8 mouse cellular contexts compared by ENCODE assay signal in genomic region chr11:90031076-90031475, GRCm38 (mm10). TPM values are rescaled to one million over a fixed set of nuclear protein-coding genes. Genes with fewer than 3 reads are reported as not detected.
DNase-seq lines count a peak whose midpoint lies in the region; ATAC-seq and TF ChIP-seq lines count a peak whose summit lies in the region.

No protein-coding gene starts in this region.

- H3K4me3 ChIP-seq in layer of hippocampus, adult 2 months: peak overlapping the region; percentile 53
- H3K4me3 ChIP-seq in forebrain, embryonic 11.5 days (ENCODE audit: low read depth, low read length): peak overlapping the region; percentile 24
- peak overlapping the region; percentile 31 for H3K4me3 ChIP-seq in limb, embryonic 11.5 days (ENCODE audit: low read depth, low read length)
- H3K4me3 ChIP-seq in olfactory bulb, adult 2 months (ENCODE audit: insufficient read depth, low read depth, low read length): peak overlapping the region; percentile 25; the same call in 1 of the 2 replicates

- peak overlapping the region; percentile 46 for H3K4me2 ChIP-seq in forebrain, embryonic 11.5 days (ENCODE audit: low read depth, low read length, severe bottlenecking)
- H3K4me2 ChIP-seq in limb, embryonic 11.5 days (ENCODE audit: low read depth, severe bottlenecking): peak overlapping the region; percentile 52

- peaks cover 11% of the 10 kb centered on the region for H3K27me3 ChIP-seq in forebrain, embryonic 11.5 days (ENCODE audit: control insufficient read depth, insufficient read depth, low read length)
- H3K27me3 ChIP-seq in limb, embryonic 11.5 days (ENCODE audit: control insufficient read depth, insufficient read depth, low read length): peaks cover 5% of the 10 kb centered on the region; the same call in 1 of the 2 replicates

- H3K36me3 ChIP-seq in forebrain, embryonic 11.5 days (ENCODE audit: control insufficient read depth, insufficient read depth, low read length): no peaks in the 10 kb centered on the region
- no peaks in the 10 kb centered on the region for H3K36me3 ChIP-seq in limb, embryonic 11.5 days (ENCODE audit: control insufficient read depth, insufficient read depth, low read length)

- WGBS in forebrain, embryonic 11.5 days: 18% methylated on average over 7 of the region's 7 CpGs
- 23% methylated on average over 7 of the region's 7 CpGs for WGBS in limb, embryonic 11.5 days
- WGBS in olfactory bulb, adult 2 months: 62% methylated on average over 7 of the region's 7 CpGs

- ATAC-seq in forebrain, embryonic 11.5 days (replicated peaks; ENCODE audit: low FRiP score): no peak
- no peak for ATAC-seq in limb, embryonic 11.5 days (ENCODE audit: insufficient number of reproducible peaks, low FRiP score, low TSS enrichment, low read depth)

- no peak for TF ChIP-seq CTCF in layer of hippocampus, adult 2 months (conservative IDR thresholded peaks at IDR 0.05)
- TF ChIP-seq CTCF in olfactory bulb, adult 2 months (IDR thresholded peaks at IDR 0.05; ENCODE audit: insufficient read depth, low read depth, low read length): no peak

- H3K9me3 ChIP-seq in forebrain, embryonic 11.5 days (ENCODE audit: control insufficient read depth, low read length): no peaks in the 10 kb centered on the region
- no peaks in the 10 kb centered on the region for H3K9me3 ChIP-seq in limb, embryonic 11.5 days (ENCODE audit: control insufficient read depth, low read length)

- no peaks in the 10 kb centered on the region; the same call in 1 of the 2 replicates for H3K4me1 ChIP-seq in forebrain, embryonic 11.5 days (replicated peaks; ENCODE audit: control insufficient read depth, insufficient read depth, low read length)
- peaks cover 6% of the 10 kb centered on the region for H3K4me1 ChIP-seq in limb, embryonic 11.5 days (ENCODE audit: control insufficient read depth, insufficient read depth, low read length)
- H3K4me1 ChIP-seq in olfactory bulb, adult 2 months (ENCODE audit: control insufficient read depth, insufficient read depth, low read length): peaks cover 11% of the 10 kb centered on the region

- TF ChIP-seq POLR2A in olfactory bulb, adult 2 months (IDR thresholded peaks at IDR 0.05; ENCODE audit: insufficient read depth, low read depth, low read length): no peak

- H3K27ac ChIP-seq in layer of hippocampus, adult 2 months: peak overlapping the region; percentile 72
- no peak overlapping the region for H3K27ac ChIP-seq in forebrain, embryonic 11.5 days (ENCODE audit: low read depth, low read length)
- no peak overlapping the region for H3K27ac ChIP-seq in limb, embryonic 11.5 days (replicated peaks; ENCODE audit: low read depth, low read length)
- no peak overlapping the region for H3K27ac ChIP-seq in olfactory bulb, adult 2 months (ENCODE audit: insufficient read depth, low read depth, low read length)

- DNase-seq in layer of hippocampus, adult 2 months (ENCODE audit: low spot score in 2 of 2): no peak
- DNase-seq in layer of hippocampus, postnatal 14 days (ENCODE audit: low spot score in 2 of 2): no peak
- no peak for DNase-seq in forebrain, embryonic 11.5 days (ENCODE audit: low spot score)
- no peak for DNase-seq in limb, embryonic 11.5 days (ENCODE audit: low spot score)
- no peak for DNase-seq in right cerebral cortex, adult 18-20 months
- no peak for DNase-seq in spleen, postnatal 4 days (ENCODE audit: low spot score in 2 of 2)
- DNase-seq in T-cell, adult 2 months (ENCODE audit: low spot score): no peak

- H3K9ac ChIP-seq in forebrain, embryonic 11.5 days (ENCODE audit: low read length): peak overlapping the region; percentile 31; the same call in 1 of the 2 replicates
- peak overlapping the region; percentile 43 for H3K9ac ChIP-seq in limb, embryonic 11.5 days (ENCODE audit: low read length)

RNA-seq across cellular contexts. Expression of gene Tmem100, which starts 0.9 kb away (rescaled TPM):
- total RNA-seq in layer of hippocampus, adult 2 months (2021): 10 to 100 TPM; 13.7 to 16.7 TPM
- total RNA-seq in layer of hippocampus, postnatal 14 days (2021): 10 to 100 TPM; 28.0 TPM
- 4.7 and 5.8 TPM in 2 replicates for polyA plus RNA-seq in forebrain, embryonic 11.5 days (2014; fragmentation: Nextera tagmentation; extraction: Ambion mirVana)
- polyA plus RNA-seq in limb, embryonic 11.5 days (2014; fragmentation: Nextera tagmentation; extraction: Ambion mirVana): 8.2 and 8.6 TPM in 2 replicates
- polyA plus RNA-seq in olfactory bulb, adult 2 months (2012; ENCODE audit: insufficient read depth, insufficient read length, low replicate concordance, missing spikeins): not detected in 2 replicates

RNA-seq across cellular contexts. Expression of gene Pctp, which starts 28.4 kb away (rescaled TPM):
- 1 to 10 TPM in 1 of 2 experiments, under 1 TPM in 1; 0.88 to 1.2 TPM for total RNA-seq in layer of hippocampus, adult 2 months (2021)
- total RNA-seq in layer of hippocampus, postnatal 14 days (2021): under 1 TPM; 0.53 to 0.95 TPM
- polyA plus RNA-seq in forebrain, embryonic 11.5 days (2014; fragmentation: Nextera tagmentation; extraction: Ambion mirVana): 9.2 and 10.2 TPM in 2 replicates
- polyA plus RNA-seq in limb, embryonic 11.5 days (2014; fragmentation: Nextera tagmentation; extraction: Ambion mirVana): 11.1 and 14.8 TPM in 2 replicates
- polyA plus RNA-seq in olfactory bulb, adult 2 months (2012; ENCODE audit: insufficient read depth, insufficient read length, low replicate concordance, missing spikeins): not detected in 2 replicates

Comparison
In these comparisons a context has a peak if more than half of its experiments do, and no peak if none do; other contexts are left out.
1. RNA of gene Pctp, which starts 28.4 kb away (polyA plus RNA-seq): 11.1 to 14.8 TPM in limb, embryonic 11.5 days and 9.2 to 10.2 TPM in forebrain, embryonic 11.5 days; not detected in olfactory bulb, adult 2 months; every median in the first group is over 10 times any median in the second.
2. Peak in every context shown above with its lines, with median percentiles within 50 percentile points of each other: H3K4me3 ChIP-seq.